Mouse (Mus musculus) midbrain, embryonic 11.5 days (tissue): Measurements from ENCODE around the gene Gm156. TPM values are rescaled to one million over a fixed set of nuclear protein-coding genes. Genes with fewer than 3 reads are reported as not detected.
"Not testable (repeated sequence)": the region's sequence is repeated elsewhere in the genome, so short reads cannot be mapped to it uniquely, and the experiment has no call there.

ENCODE experiments used
- ATAC-seq: fragments of 200-750 bp; cut with Nextera tagmentation; 2 replicates; pipeline ENCODE4 v1.8.0; 2017; ENCODE audit warnings: moderate TSS enrichment, moderate library complexity; ENCODE audit not compliant: low FRiP score
- DNase-seq: peaks from one replicate; pipeline ENCODE4 v3.0.0; 2015; ENCODE audit warnings: low spot score; ENCODE audit errors: missing footprints
- H3K27ac ChIP-seq: fragments of 300-500 bp; sonication (generic); 2 replicates; pipeline ENCODE4 v1.5.1; 2014; ENCODE audit warnings: low read depth, low read length
- H3K27me3 ChIP-seq: fragments of 300-500 bp; sonication (generic); 2 replicates; pipeline ENCODE4 v1.6.1; 2014; ENCODE audit warnings: mild to moderate bottlenecking, low read length, moderate library complexity, mixed read lengths; ENCODE audit not compliant: control insufficient read depth, insufficient read depth
- H3K36me3 ChIP-seq: fragments of 300-500 bp; sonication (generic); 2 replicates; pipeline ENCODE4 v1.6.1; 2014; ENCODE audit warnings: mild to moderate bottlenecking, low read length, moderate library complexity, mixed read lengths; ENCODE audit not compliant: control insufficient read depth, insufficient read depth
- H3K4me1 ChIP-seq: fragments of 300-500 bp; sonication (generic); 2 replicates; pipeline ENCODE4 v1.6.1; 2014; ENCODE audit warnings: low read length; ENCODE audit not compliant: control insufficient read depth, insufficient read depth
- H3K4me2 ChIP-seq: fragments of 300-500 bp; sonication (generic); 2 replicates; pipeline ENCODE4 v1.6.1; 2014; ENCODE audit warnings: mild to moderate bottlenecking, moderate library complexity
- H3K4me3 ChIP-seq: fragments of 300-500 bp; sonication (generic); 2 replicates; pipeline ENCODE4 v1.5.1; 2014; ENCODE audit warnings: low read depth, low read length
- H3K9ac ChIP-seq: fragments of 300-500 bp; sonication (generic); 2 replicates; pipeline ENCODE4 v1.6.1; 2014; ENCODE audit warnings: low read length
- H3K9me3 ChIP-seq: fragments of 300-500 bp; sonication (generic); 2 replicates; pipeline ENCODE4 v1.6.1; 2016; ENCODE audit warnings: low read length; ENCODE audit not compliant: control insufficient read depth
- WGBS: fragments of 180-500 bp; shearing (Covaris S2); extraction: QIAGEN DNeasy Blood & Tissue Kit; methylation state at CpG from one replicate; pipeline ENCODE4 v1.1.7; 2014; 5-methylcytosine and 5-hydroxymethylcytosine counted together
- polyA plus RNA-seq: library from polyadenylated mRNA; unstranded; fragments of >200 nt; fragmentation: Nextera tagmentation; extraction: Ambion mirVana; gene quantifications from 2 replicates; pipeline ENCODE4 v1.2.1, GENCODE M21; 2014

Gm156 gene
- polyA plus RNA-seq, result not detected in 2 replicates

GRCm38 (mm10) chr6:129784170-129784569 is at the start of gene Gm156:
Gene Gm156, minus strand, starts transcription at chr6:129784270.
- not testable (repeated sequence) for ATAC-seq, DNase-seq, H3K9me3 ChIP-seq, H3K27me3 ChIP-seq, H3K27ac ChIP-seq, H3K4me2 ChIP-seq, H3K36me3 ChIP-seq, H3K4me3 ChIP-seq, H3K9ac ChIP-seq, H3K4me1 ChIP-seq
- WGBS, result 93% methylated on average over 3 of the region's 3 CpGs

DNA sequence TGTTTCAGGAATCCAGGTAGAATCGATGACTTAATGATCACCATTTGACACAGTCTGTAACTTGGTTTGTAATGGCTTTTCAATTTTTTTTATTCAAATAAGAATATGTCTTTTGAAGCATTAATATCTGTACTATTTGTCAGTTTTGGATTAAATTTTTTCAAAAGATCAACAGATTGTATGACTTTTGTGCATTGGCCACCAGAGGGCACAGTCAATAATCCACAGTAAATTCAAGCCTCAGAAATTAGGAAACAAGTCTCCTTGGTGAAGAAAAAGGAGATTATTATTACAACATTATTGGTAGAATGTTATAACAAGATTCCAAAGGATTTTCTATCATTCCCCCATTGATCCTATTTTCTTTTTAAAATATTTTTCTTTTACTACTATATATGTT is 41.5 kb upstream of the Gm156 start:
- WGBS, result 92% methylated on average over 1 of the region's 1 CpGs
- no peak for DNase-seq
- no peak overlapping the region for H3K27ac ChIP-seq
- H3K36me3 ChIP-seq, result no peaks in the 10 kb centered on the region
- no peak overlapping the region for H3K4me3 ChIP-seq
- no peak overlapping the region for H3K9ac ChIP-seq
- peaks cover 4% of the 10 kb centered on the region for H3K9me3 ChIP-seq
- no peaks in the 10 kb centered on the region for H3K27me3 ChIP-seq
- no peak overlapping the region for H3K4me2 ChIP-seq
- H3K4me1 ChIP-seq, result no peaks in the 10 kb centered on the region
- ATAC-seq, result no peak

- Histone ChIP-seq H3K36me3 (no peaks in the 10 kb centered on the region), H3K9me3 (peaks cover 8% of the 10 kb centered on the region), H3K9ac (no peak overlapping the region), H3K4me3 (no peak overlapping the region), H3K4me1 (no peaks in the 10 kb centered on the region), H3K27ac (no peak overlapping the region), H3K27me3 (no peaks in the 10 kb centered on the region), H3K4me2 (no peak overlapping the region)
- WGBS, result 84% methylated on average over 1 of the region's 1 CpGs
- DNase-seq (no peak), ATAC-seq (no peak)
Measured at GRCm38 (mm10) chr6:129824004-129824403, 39.9 kb upstream of the Gm156 start.

DNA sequence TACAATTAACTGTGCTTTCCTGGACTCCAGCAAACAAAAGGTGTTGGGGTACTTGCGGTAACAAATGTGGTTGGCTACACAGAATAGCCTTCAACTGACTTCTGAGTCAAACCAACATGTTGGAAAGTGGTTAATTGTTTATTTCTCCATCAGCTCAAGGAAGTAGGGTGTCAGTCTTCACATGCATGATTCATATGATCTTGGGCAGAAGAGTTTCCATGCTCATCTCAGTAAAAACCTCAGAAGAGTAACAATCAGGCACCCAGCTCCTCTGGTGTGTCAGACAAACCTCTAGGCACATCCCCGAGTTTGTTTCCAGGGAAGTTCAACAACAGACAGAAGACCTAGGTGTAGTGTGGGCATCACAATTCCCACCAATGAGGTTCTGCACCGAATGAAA is 33.7 kb upstream of the Gm156 start:
- Histone ChIP-seq H3K9ac (no peak overlapping the region), H3K4me1 (no peaks in the 10 kb centered on the region), H3K4me3 (no peak overlapping the region), H3K27me3 (no peaks in the 10 kb centered on the region), H3K36me3 (no peaks in the 10 kb centered on the region), H3K4me2 (no peak overlapping the region), H3K27ac (no peak overlapping the region), H3K9me3 (peaks cover 4% of the 10 kb centered on the region; the same call in 1 of the 2 replicates)
- ATAC-seq (no peak), DNase-seq (no peak)
- 69% methylated on average over 3 of the region's 3 CpGs for WGBS

DNA sequence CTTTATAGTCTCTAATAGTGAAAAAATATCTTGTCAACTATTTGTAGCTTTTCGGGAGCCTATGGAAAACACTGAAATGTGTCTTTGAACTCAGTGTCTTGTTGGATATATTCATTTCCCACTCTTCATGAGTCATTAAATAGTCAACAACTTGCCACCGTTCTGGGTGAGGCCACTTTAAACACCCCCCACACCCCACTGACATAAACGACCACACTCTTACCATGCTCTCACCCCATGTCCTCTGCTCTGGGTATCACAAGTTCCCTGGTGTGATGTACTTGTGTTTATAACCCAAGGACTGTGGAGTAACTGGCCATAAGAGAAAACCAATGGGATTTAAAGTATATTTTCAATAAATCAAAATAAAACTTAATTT is 36.4 kb downstream of the Gm156 start:
- 84% methylated on average over 3 of the region's 3 CpGs for WGBS
- DNase-seq (no peak), ATAC-seq (no peak)
- Histone ChIP-seq H3K27ac (no peak overlapping the region), H3K27me3 (no peaks in the 10 kb centered on the region), H3K4me2 (no peak overlapping the region), H3K9me3 (no peaks in the 10 kb centered on the region), H3K36me3 (no peaks in the 10 kb centered on the region), H3K9ac (no peak overlapping the region), H3K4me1 (no peaks in the 10 kb centered on the region), H3K4me3 (no peak overlapping the region)

GRCm38 (mm10) chr6:129747016-129747653 is 36.9 kb downstream of the Gm156 start:
- Histone ChIP-seq H3K36me3 (no peaks in the 10 kb centered on the region), H3K4me1 (no peaks in the 10 kb centered on the region), H3K27ac (no peak overlapping the region), H3K4me3 (no peak overlapping the region), H3K9ac (no peak overlapping the region), H3K9me3 (no peaks in the 10 kb centered on the region), H3K27me3 (no peaks in the 10 kb centered on the region), H3K4me2 (no peak overlapping the region)
- 88% methylated on average over 4 of the region's 4 CpGs for WGBS
- DNase-seq (no peak), ATAC-seq (no peak)

DNA sequence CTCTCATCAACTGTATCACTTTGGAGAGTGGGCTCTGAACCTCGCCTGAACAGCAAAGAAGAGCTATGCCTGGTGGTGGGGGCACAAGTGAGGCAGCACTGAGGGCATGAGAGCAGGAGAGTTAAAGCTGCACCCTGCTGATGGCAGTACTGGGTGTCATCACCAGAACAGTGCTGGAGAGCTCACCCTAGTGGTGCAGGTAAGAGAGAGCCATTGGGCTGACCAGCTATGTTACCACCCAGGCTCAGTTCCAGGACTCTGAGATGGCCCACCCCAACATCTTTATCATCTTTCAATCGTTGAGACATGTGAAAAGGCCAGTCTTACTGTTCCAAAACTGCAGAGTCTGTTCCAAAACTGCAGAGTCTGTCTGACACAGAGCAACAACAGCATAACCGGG is 37.9 kb downstream of the Gm156 start:
- Histone ChIP-seq H3K27me3 (no peaks in the 10 kb centered on the region), H3K9me3 (no peaks in the 10 kb centered on the region), H3K36me3 (no peaks in the 10 kb centered on the region), H3K27ac (no peak overlapping the region), H3K4me3 (no peak overlapping the region), H3K4me1 (no peaks in the 10 kb centered on the region), H3K4me2 (no peak overlapping the region), H3K9ac (no peak overlapping the region)
- DNase-seq (no peak), ATAC-seq (no peak)
- WGBS, result 73% methylated on average over 3 of the region's 3 CpGs

DNA sequence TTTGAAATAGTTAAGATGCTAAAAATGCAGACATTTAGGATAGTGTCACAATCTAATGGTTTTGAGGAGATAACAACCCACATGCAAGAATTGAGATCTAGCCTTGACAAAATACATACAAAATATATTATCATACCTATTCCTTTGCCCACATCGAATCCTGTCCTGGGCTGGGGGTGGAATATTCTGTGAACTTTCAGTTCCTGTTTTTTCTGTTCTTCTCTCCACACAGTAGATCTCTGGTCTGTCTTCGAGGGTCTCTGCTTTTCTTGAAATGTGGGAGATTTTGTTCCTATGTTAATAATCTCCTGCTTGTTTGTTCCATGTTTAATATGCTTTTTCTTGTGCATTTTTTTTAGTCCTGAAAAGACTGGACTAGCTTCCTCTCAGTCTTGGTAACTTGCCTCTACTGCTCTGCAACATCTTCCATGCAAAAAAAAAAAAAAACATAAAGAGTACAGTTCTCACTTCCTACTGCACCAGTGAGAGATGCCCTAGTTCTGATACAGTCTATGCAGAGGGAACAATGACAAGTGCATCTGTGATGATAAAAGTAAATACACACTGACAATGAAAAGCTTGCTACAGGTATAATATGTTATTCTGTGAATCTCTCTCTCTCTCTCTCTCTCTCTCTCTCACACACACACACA is 43.9 kb downstream of the Gm156 start, which contains the start of gene Klri2:
TSS of gene Klri2 (minus strand) at position 416 of the 653 bp plus-strand sequence.
- H3K27me3 ChIP-seq, result no peaks in the 10 kb centered on the region
- no peak within 1 kb of the TSS for H3K9ac ChIP-seq
- ATAC-seq (no peak), DNase-seq (no peak)
- 62% methylated on average over 2 of the region's 2 CpGs for WGBS
- no peaks in the 10 kb centered on the region for H3K4me1 ChIP-seq
- no peak within 1 kb of the TSS for H3K27ac ChIP-seq
- H3K9me3 ChIP-seq, result no peaks in the 10 kb centered on the region
- H3K36me3 ChIP-seq, result no peaks in the 10 kb centered on the region
- H3K4me3 ChIP-seq, result no peak within 1 kb of the TSS
- no peak within 1 kb of the TSS for H3K4me2 ChIP-seq

DNA sequence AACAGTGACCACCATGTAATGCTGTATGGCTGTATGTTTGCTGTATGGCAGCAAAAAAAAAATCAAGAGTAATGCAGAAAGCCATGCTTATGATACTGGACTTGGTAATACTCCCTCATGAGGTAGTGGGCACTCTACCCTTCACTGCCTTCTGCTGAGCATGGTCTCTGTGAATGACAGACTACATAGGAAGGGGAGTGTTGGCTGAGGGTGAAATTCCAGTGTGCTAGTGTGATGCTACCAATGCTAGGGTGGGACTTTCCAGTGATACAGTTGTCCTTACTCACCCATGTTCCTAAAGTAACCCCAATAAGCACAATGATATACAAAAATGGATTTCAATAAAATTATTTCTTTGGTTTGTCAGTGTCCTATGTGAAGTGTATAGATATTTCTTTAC is 47.7 kb downstream of the Gm156 start:
- no peak overlapping the region for H3K4me2 ChIP-seq
- no peaks in the 10 kb centered on the region for H3K9me3 ChIP-seq
- DNase-seq, result no peak
- no peaks in the 10 kb centered on the region for H3K27me3 ChIP-seq
- no peaks in the 10 kb centered on the region for H3K4me1 ChIP-seq
- H3K4me3 ChIP-seq, result no peak overlapping the region
- ATAC-seq, result no peak
- H3K36me3 ChIP-seq, result no peaks in the 10 kb centered on the region
- H3K27ac ChIP-seq, result no peak overlapping the region
- no peak overlapping the region for H3K9ac ChIP-seq
